Mouse (Mus musculus) CH12.LX (cell line): ENCODE data around the gene Hps4. TPM values are rescaled to one million over a fixed set of nuclear protein-coding genes. Genes with fewer than 3 reads are reported as not detected.

Source experiments
- DNase-seq: peaks from one replicate; pipeline ENCODE4 v3.0.0-alpha.2; 2013; ENCODE audit errors: extremely low read depth
- H3K27ac ChIP-seq: 2 replicates; pipeline ENCODE4 v1.5.1; 2012; ENCODE audit warnings: low read depth, mild to moderate bottlenecking, control low read depth, moderate library complexity; ENCODE audit not compliant: insufficient read depth
- H3K27me3 ChIP-seq: replicated peaks from 2 replicates; pipeline ENCODE3; 2012; ENCODE audit warnings: inconsistent platforms
- H3K36me3 ChIP-seq, 2 experiments: replicated peaks in 1 of 2; 2 replicates each; pipeline versions ENCODE3 to v1.6.1; 2012; ENCODE audit warnings: inconsistent platforms in 1 of 2, low read length in 1 of 2, mild to moderate bottlenecking in 1 of 2, mixed read lengths in 1 of 2, moderate library complexity in 1 of 2; ENCODE audit not compliant: control insufficient read depth in 1 of 2, insufficient read depth in 1 of 2
- H3K4me1 ChIP-seq, 2 experiments: 2 replicates each; pipeline ENCODE4 v1.6.1; 2012; ENCODE audit warnings: inconsistent platforms in 1 of 2, moderate library complexity in 1 of 2; ENCODE audit not compliant: insufficient read depth in 2 of 2, control insufficient read depth in 1 of 2
- H3K4me2 ChIP-seq: 2 replicates; pipeline ENCODE4 v1.6.1; 2012; ENCODE audit warnings: low read depth, mild to moderate bottlenecking, control low read depth; ENCODE audit not compliant: poor library complexity, insufficient read depth, severe bottlenecking
- H3K4me3 ChIP-seq, 3 experiments: fragments of 150-350 bp in 1 of 3; sonication (generic) in 1 of 3; replicated peaks in 1 of 3; 2 replicates each; pipeline versions ENCODE3 to v1.5.1; 2011 to 2012; ENCODE audit warnings: low read depth in 2 of 3, low read length in 2 of 3, mild to moderate bottlenecking in 2 of 3, moderate library complexity in 2 of 3, control low read depth in 1 of 3, improper control_type of control experiment in 1 of 3, inconsistent platforms in 1 of 3, mixed read lengths in 1 of 3; ENCODE audit not compliant: poor library complexity in 1 of 3
- H3K79me2 ChIP-seq: replicated peaks from 2 replicates; pipeline ENCODE4 v1.6.1; 2012; ENCODE audit warnings: mild to moderate bottlenecking, moderate library complexity; ENCODE audit not compliant: control insufficient read depth, poor library complexity, insufficient read depth, severe bottlenecking; ENCODE audit errors: extremely low read depth
- H3K9ac ChIP-seq: 2 replicates; pipeline ENCODE4 v1.6.1; 2012; ENCODE audit warnings: low read depth, mild to moderate bottlenecking, control low read depth, moderate library complexity; ENCODE audit not compliant: insufficient read depth
- H3K9me3 ChIP-seq: replicated peaks from 2 replicates; pipeline ENCODE3; 2012; ENCODE audit warnings: low read length, inconsistent platforms, mixed read lengths
- CHD1 ChIP-seq: IDR thresholded peaks from 2 replicates; pipeline ENCODE4 v1.6.1; 2012; ENCODE audit warnings: low read depth, low read length, improper control_type of control experiment, inconsistent platforms
- CHD2 ChIP-seq: IDR thresholded peaks from 2 replicates; pipeline ENCODE4 v1.6.1; 2011; ENCODE audit warnings: low read length, improper control_type of control experiment
- ELF1 ChIP-seq: IDR thresholded peaks from 2 replicates; pipeline ENCODE4 v1.6.1; 2014; ENCODE audit warnings: low read depth, mild to moderate bottlenecking, inconsistent platforms, low read length, improper control_type of control experiment
- EP300 ChIP-seq: IDR thresholded peaks from 2 replicates; pipeline ENCODE4 v1.6.1; 2011; ENCODE audit warnings: low read length, improper control_type of control experiment
- IRF4 ChIP-seq: IDR thresholded peaks from 2 replicates; pipeline ENCODE4 v1.6.1; 2014; ENCODE audit warnings: low read depth, mild to moderate bottlenecking, inconsistent platforms, low read length, improper control_type of control experiment
- JUN ChIP-seq: IDR thresholded peaks from 2 replicates; pipeline ENCODE4 v1.6.1; 2011; ENCODE audit warnings: low read depth, mild to moderate bottlenecking, low read length, improper control_type of control experiment, moderate library complexity; ENCODE audit not compliant: insufficient read depth
- JUND ChIP-seq: conservative IDR thresholded peaks from 2 replicates; pipeline ENCODE4 v1.6.1; 2011; ENCODE audit warnings: low read depth, low read length, improper control_type of control experiment
- MAFK ChIP-seq: IDR thresholded peaks from 2 replicates; pipeline ENCODE4 v1.6.1; 2011; ENCODE audit warnings: low read length, improper control_type of control experiment; ENCODE audit not compliant: insufficient replicate concordance
- MAX ChIP-seq: IDR thresholded peaks from 2 replicates; pipeline ENCODE4 v1.6.1; 2011; ENCODE audit warnings: low read length, improper control_type of control experiment
- MAZ ChIP-seq: IDR thresholded peaks from 2 replicates; pipeline ENCODE4 v1.6.1; 2012; ENCODE audit warnings: low read depth, mild to moderate bottlenecking, inconsistent platforms, low read length, improper control_type of control experiment, moderate library complexity
- MEF2A ChIP-seq: IDR thresholded peaks from 2 replicates; pipeline ENCODE4 v1.6.1; 2014; ENCODE audit warnings: low read depth, mild to moderate bottlenecking, inconsistent platforms, low read length, improper control_type of control experiment, borderline replicate concordance
- NRF1 ChIP-seq: IDR thresholded peaks from 2 replicates; pipeline ENCODE4 v1.6.1; 2014; ENCODE audit warnings: low read depth, mild to moderate bottlenecking, inconsistent platforms, low read length, improper control_type of control experiment, moderate library complexity
- POLR2A ChIP-seq: IDR thresholded peaks from 2 replicates; pipeline ENCODE4 v1.6.1; 2011; ENCODE audit warnings: low read depth, mild to moderate bottlenecking, improper control_type of control experiment, low read length
- POLR2AphosphoS2 ChIP-seq: IDR thresholded peaks from 2 replicates; pipeline ENCODE4 v1.6.1; 2011; ENCODE audit warnings: low read depth, low read length, improper control_type of control experiment
- RCOR1 ChIP-seq: conservative IDR thresholded peaks from 2 replicates; pipeline ENCODE4 v1.6.1; 2012; ENCODE audit warnings: low read depth, mild to moderate bottlenecking, inconsistent platforms, low read length, improper control_type of control experiment
- SIN3A ChIP-seq: IDR thresholded peaks from 2 replicates; pipeline ENCODE4 v1.6.1; 2012; ENCODE audit warnings: low read length, improper control_type of control experiment, inconsistent platforms
- TBP ChIP-seq: conservative IDR thresholded peaks from 2 replicates; pipeline ENCODE4 v1.6.1; 2011; ENCODE audit warnings: low read depth, low read length, improper control_type of control experiment
- TCF12 ChIP-seq: IDR thresholded peaks from 2 replicates; pipeline ENCODE4 v1.6.1; 2014; ENCODE audit warnings: low read depth, mild to moderate bottlenecking, inconsistent platforms, low read length, improper control_type of control experiment
- UBTF ChIP-seq: IDR thresholded peaks from 2 replicates; pipeline ENCODE4 v1.6.1; 2012; ENCODE audit warnings: low read depth, mild to moderate bottlenecking, inconsistent platforms, low read length, improper control_type of control experiment, moderate library complexity
- USF1 ChIP-seq: IDR thresholded peaks from 2 replicates; pipeline ENCODE4 v1.6.1; 2014; ENCODE audit warnings: low read depth, mild to moderate bottlenecking, inconsistent platforms, low read length, improper control_type of control experiment
- USF2 ChIP-seq: conservative IDR thresholded peaks from 2 replicates; pipeline ENCODE4 v1.6.1; 2011; ENCODE audit warnings: low read depth, low read length, improper control_type of control experiment
- ZC3H11A ChIP-seq: IDR thresholded peaks from 2 replicates; pipeline ENCODE4 v1.6.1; 2012; ENCODE audit warnings: low read depth, mild to moderate bottlenecking, inconsistent platforms, low read length, improper control_type of control experiment
- ZKSCAN1 ChIP-seq: IDR thresholded peaks from 2 replicates; pipeline ENCODE4 v1.6.1; 2012; ENCODE audit warnings: low read depth, inconsistent platforms, low read length, improper control_type of control experiment, borderline replicate concordance
- ZMIZ1 ChIP-seq: IDR thresholded peaks from 2 replicates; pipeline ENCODE4 v1.6.1; 2012; ENCODE audit warnings: low read depth, mild to moderate bottlenecking, inconsistent platforms, low read length, improper control_type of control experiment
- dilution Hi-C: fragments of 300-500 bp; cut with MboI; formaldehyde crosslinking; loops from 2 replicates; pipeline ENCODE4 v1.14.3; 2020; ENCODE audit warnings: low sequenced_read_pairs; ENCODE audit not compliant: extremely low pct_unique_long_range_greater_than_20kb, extremely low pct_ligation_motif_present
- in situ Hi-C: fragments of 300-500 bp; cut with MboI; formaldehyde crosslinking; loops from 3 replicates; pipeline ENCODE4 v1.14.3; 2019; ENCODE audit warnings: low sequenced_read_pairs, low pct_ligation_motif_present, low pct_unique_long_range_greater_than_20kb, mixed read lengths
- polyA plus RNA-seq: library from polyadenylated mRNA; unstranded; fragments of >175 nt; gene quantifications from 2 replicates; pipeline ENCODE4 v1.2.1, GENCODE M21; 2012; ENCODE audit warnings: low read depth; ENCODE audit not compliant: insufficient read length
- total RNA-seq, 2 experiments: library from RNA; depleted of rRNA; stranded (reverse); fragments of 300-350 nt in 1 of 2; fragments of >200 nt in 1 of 2; gene quantifications; 2 replicates each; pipeline ENCODE4 v1.2.3; 2012 to 2014

The Hps4 gene
- total and polyA plus RNA-seq, 3 experiments, result 10.0 to 23.0 (median 18.3) TPM

GRCm38 (mm10) chr5:112298226-112298988, 44.5 kb upstream of the Hps4 start:
- Histone ChIP-seq H3K4me1 (peaks cover 2 to 19% of the 10 kb centered on the region in 2 experiments; a peak in 3 of 4 replicates), H3K36me3 (peaks cover 0 to 31% of the 10 kb centered on the region in 2 experiments)
- TF ChIP-seq CHD2 (no peak), IRF4 (no peak), UBTF (no peak), USF1 (no peak), JUND (no peak), TCF12 (no peak), MEF2A (no peak), RCOR1 (no peak), CHD1 (no peak), EP300 (no peak), TBP (no peak), USF2 (no peak), SIN3A (no peak), POLR2A (no peak), ZKSCAN1 (no peak), MAFK (no peak), JUN (no peak), POLR2AphosphoS2 (no peak), ZMIZ1 (no peak)
- TF ChIP-seq, all 38 proteins: peak for 0

GRCm38 (mm10) chr5:112299399-112299798, 43.5 kb upstream of the Hps4 start:
- Histone ChIP-seq H3K36me3 (peaks cover 0 to 32% of the 10 kb centered on the region in 2 experiments), H3K4me2 (no peak overlapping the region), H3K27me3 (no peaks in the 10 kb centered on the region), H3K9ac (no peak overlapping the region), H3K4me1 (peaks cover 0 to 19% of the 10 kb centered on the region in 2 experiments; a peak in 3 of 4 replicates), H3K9me3 (no peaks in the 10 kb centered on the region), H3K79me2 (no peaks in the 10 kb centered on the region), H3K4me3 (no peak overlapping the region), H3K27ac (no peak overlapping the region)
- no peak for DNase-seq
- dilution Hi-C loops, result no loop called here
- TF ChIP-seq TCF12, result no peak
- TF ChIP-seq ZC3H11A, result no peak
- TF ChIP-seq JUN, result no peak
- no peak for TF ChIP-seq RCOR1
- TF ChIP-seq NRF1, result no peak
- no peak for TF ChIP-seq USF2
- no peak for TF ChIP-seq SIN3A
- TF ChIP-seq MAZ, result no peak
- TF ChIP-seq ELF1, result no peak
- TF ChIP-seq UBTF, result no peak
- TF ChIP-seq ZKSCAN1, result no peak
- TF ChIP-seq CHD1, result no peak
- no peak for TF ChIP-seq CHD2
- no peak for TF ChIP-seq MAX
- in situ Hi-C loops, result no loop called here

More at GRCm38 (mm10) chr5:112298226-112298988, 44.5 kb upstream of the Hps4 start:
- Histone ChIP-seq H3K4me2 (no peak overlapping the region), H3K27ac (no peak overlapping the region), H3K9me3 (no peaks in the 10 kb centered on the region), H3K27me3 (no peaks in the 10 kb centered on the region), H3K79me2 (no peaks in the 10 kb centered on the region), H3K4me3 (no peak overlapping the region), H3K9ac (no peak overlapping the region)
- dilution Hi-C loops, result no loop called here
- in situ Hi-C loops, result no loop called here
- DNase-seq, result no peak
